Mouse (Mus musculus) frontal cortex, postnatal 36 days (tissue): ENCODE data around the gene Slc39a12.

ENCODE experiments used
- DNase-seq, 2 experiments: peaks; one replicate each; pipeline ENCODE4 v3.0.0; 2022; ENCODE audit warnings: low spot score in 2 of 2

Gene Slc39a12

GRCm38 (mm10) chr2:14388162-14388561, at the start of gene Slc39a12:
Slc39a12 (plus strand) TSS chr2:14388316.
- DNase-seq, result peak in 1 of 2 experiments; percentile 7

- DNase-seq, result peak; percentile 59 to 74
Observed at GRCm38 (mm10) chr2:14341652-14342308, 46.3 kb upstream of the Slc39a12 start.

- no peak for DNase-seq
Observed at GRCm38 (mm10) chr2:14342309-14342839, 45.7 kb upstream of the Slc39a12 start.

GRCm38 (mm10) chr2:14388856-14389255, 740 bp downstream of the Slc39a12 start:
- DNase-seq, result no peak

GRCm38 (mm10) chr2:14390900-14391299, 2.8 kb downstream of the Slc39a12 start:
- DNase-seq, result no peak

GRCm38 (mm10) chr2:14403000-14403399, 14.9 kb downstream of the Slc39a12 start:
- DNase-seq, result no peak

GRCm38 (mm10) chr2:14428987-14429386, 40.9 kb downstream of the Slc39a12 start:
- DNase-seq, result no peak

- no peak for DNase-seq
Observed at GRCm38 (mm10) chr2:14447322-14447721, 59.2 kb downstream of the Slc39a12 start.

GRCm38 (mm10) chr2:14450866-14451265, 62.8 kb downstream of the Slc39a12 start:
- DNase-seq, result no peak

- no peak for DNase-seq
Observed at GRCm38 (mm10) chr2:14454946-14455631, 67.0 kb downstream of the Slc39a12 start.

- no peak for DNase-seq
Observed at GRCm38 (mm10) chr2:14464438-14464837, 76.3 kb downstream of the Slc39a12 start.

GRCm38 (mm10) chr2:14494132-14494531, 106.0 kb downstream of the Slc39a12 start:
- peak in 1 of 2 experiments; percentile 6 for DNase-seq

- DNase-seq, result no peak
Observed at GRCm38 (mm10) chr2:14496150-14496549, 108.0 kb downstream of the Slc39a12 start.

- DNase-seq, result no peak
Observed at GRCm38 (mm10) chr2:14502482-14502881, 114.4 kb downstream of the Slc39a12 start.

GRCm38 (mm10) chr2:14518237-14518636, 130.1 kb downstream of the Slc39a12 start:
- DNase-seq, result no peak

GRCm38 (mm10) chr2:14534325-14535077, 146.4 kb downstream of the Slc39a12 start:
- no peak for DNase-seq

GRCm38 (mm10) chr2:14535246-14535671, 147.1 kb downstream of the Slc39a12 start:
- peak; percentile 10 to 11 for DNase-seq

GRCm38 (mm10) chr2:14537781-14538180, 149.7 kb downstream of the Slc39a12 start:
- DNase-seq, result peak; percentile 6 to 10

- peak; percentile 17 to 26 for DNase-seq
Observed at GRCm38 (mm10) chr2:14543355-14543754, 155.2 kb downstream of the Slc39a12 start.

GRCm38 (mm10) chr2:14543773-14544172, 155.7 kb downstream of the Slc39a12 start:
- no peak for DNase-seq
